Mouse (Mus musculus) C2C12 (cell line): ENCODE data around the gene Cdh11. TPM values are rescaled to one million over a fixed set of nuclear protein-coding genes. Genes with fewer than 3 reads are reported as not detected.

Experiments
- H3K27me3 ChIP-seq: one replicate; pipeline ENCODE4 v1.6.1; 2011; ENCODE audit not compliant: control insufficient read depth, insufficient read depth, insufficient read length
- H3K36me3 ChIP-seq: one replicate; pipeline ENCODE4 v1.6.1; 2011; ENCODE audit not compliant: control insufficient read depth, insufficient read depth
- H3K4me3 ChIP-seq: one replicate; pipeline ENCODE4 v1.5.1; 2011; ENCODE audit warnings: mild to moderate bottlenecking, control low read depth; ENCODE audit not compliant: poor library complexity, insufficient read depth, severe bottlenecking
- H3K79me2 ChIP-seq: one replicate; pipeline ENCODE4 v1.6.1; 2011; ENCODE audit not compliant: control insufficient read depth, insufficient read depth
- H3K79me3 ChIP-seq: one replicate; pipeline ENCODE4 v1.6.1; 2011; ENCODE audit warnings: low read depth, control low read depth
- H3ac ChIP-seq: one replicate; pipeline ENCODE3; 2011; ENCODE audit warnings: low read depth; ENCODE audit not compliant: control insufficient read depth, insufficient read length
- CEBPB ChIP-seq: IDR thresholded peaks from one replicate; pipeline ENCODE4 v1.6.1; 2011; ENCODE audit warnings: low read depth, mild to moderate bottlenecking, control low read depth, moderate library complexity
- CTCF ChIP-seq: IDR thresholded peaks from one replicate; pipeline ENCODE4 v1.5.1; 2011; ENCODE audit not compliant: control insufficient read depth, insufficient read depth, insufficient read length
- FOSL1 ChIP-seq: IDR thresholded peaks from one replicate; pipeline ENCODE4 v1.8.0; 2011; ENCODE audit warnings: mild to moderate bottlenecking, low read length; ENCODE audit not compliant: poor library complexity, insufficient read depth, severe bottlenecking
- MAX ChIP-seq: IDR thresholded peaks from one replicate; pipeline ENCODE4 v1.6.1; 2011; ENCODE audit warnings: mild to moderate bottlenecking, control low read depth
- MYOD1 ChIP-seq: IDR thresholded peaks from one replicate; pipeline ENCODE4 v1.6.1; 2011; ENCODE audit warnings: low read depth; ENCODE audit not compliant: control insufficient read depth, insufficient read length
- MYOG ChIP-seq: IDR thresholded peaks from one replicate; pipeline ENCODE4 v1.6.1; 2011; ENCODE audit not compliant: control insufficient read depth, insufficient read length; ENCODE audit errors: extremely low read depth
- USF1 ChIP-seq: IDR thresholded peaks from one replicate; pipeline ENCODE4 v1.6.1; 2011; ENCODE audit warnings: low read depth, mild to moderate bottlenecking, control low read depth, moderate library complexity
- long read RNA-seq, 2 experiments: library from polyadenylated mRNA; unstranded; transcript quantifications; one replicate each; pipeline ENCODE4 v2.0.0; 2019 to 2020
- polyA plus RNA-seq: library from polyadenylated mRNA; unstranded; fragments of >200 nt; fragmentation: generic; extraction: Trizol; gene quantifications from one replicate; pipeline ENCODE4 v1.2.1, GENCODE M21; 2012; ENCODE audit warnings: missing spikeins

Cdh11 gene
- polyA plus RNA-seq = 1.2 TPM
- long read RNA-seq, experiment 1, full-length matches to known transcripts = 6 of 9 reads
- long read RNA-seq, experiment 1, partial matches to known transcripts = 2 of 9 reads
- long read RNA-seq, experiment 1, other reads (novel, unspliced or antisense) = 1 of 9 reads
- long read RNA-seq, experiment 2, full-length matches to known transcripts = 19 of 21 reads
- long read RNA-seq, experiment 2, partial matches to known transcripts = 1 of 21 reads
- long read RNA-seq, experiment 2, other reads (novel, unspliced or antisense) = 1 of 21 reads

DNA sequence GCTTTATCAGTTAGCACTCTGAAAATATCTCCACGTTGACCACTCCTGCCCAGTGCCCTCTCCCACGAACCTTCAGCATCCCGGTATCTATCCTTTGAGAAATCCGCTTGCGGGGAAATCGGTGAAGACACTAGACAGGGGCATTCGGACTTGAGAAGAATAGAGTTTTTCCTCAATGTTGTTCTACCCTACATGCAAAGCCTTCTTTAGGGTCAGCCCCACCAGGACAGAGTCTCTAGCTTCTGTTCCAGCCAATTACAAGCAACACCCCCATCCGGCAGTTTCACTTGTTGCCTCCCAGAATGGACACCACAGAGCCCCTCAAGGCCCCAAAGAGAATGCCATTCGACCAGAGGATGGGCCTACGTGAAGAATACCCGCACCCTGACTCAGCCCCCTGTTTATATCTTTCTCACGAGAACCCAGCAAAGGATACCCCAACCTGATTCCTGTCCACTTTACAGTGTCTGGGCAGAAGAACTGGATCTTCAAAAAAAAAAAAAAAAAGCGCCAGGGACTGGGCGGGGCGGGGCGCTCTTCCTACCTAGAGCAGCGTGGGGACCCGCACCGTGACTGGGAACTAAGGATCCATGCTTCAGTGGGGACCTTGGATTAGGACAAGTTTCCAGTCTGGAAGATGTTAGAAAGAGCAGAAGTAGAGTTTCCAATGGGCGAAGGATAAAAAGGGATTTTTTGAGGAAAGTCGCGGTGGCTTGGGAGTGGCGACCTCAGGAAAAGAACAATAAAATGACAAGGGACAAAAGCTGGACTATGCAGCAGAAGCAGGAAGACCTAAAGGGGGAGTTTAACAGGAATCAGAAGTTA is at the start of gene Cdh11:
Cdh11 (minus strand) TSS at position 51 of the 825 bp plus-strand sequence.
- TF ChIP-seq CTCF = no peak
- TF ChIP-seq MYOG = no peak
- no peak for TF ChIP-seq MYOD1
- TF ChIP-seq USF1 = no peak
- no peak for TF ChIP-seq FOSL1
- no peak for TF ChIP-seq CEBPB
- TF ChIP-seq MAX = no peak
- Histone ChIP-seq H3K36me3 (no peaks in the 10 kb centered on the region), H3K79me3 (no peaks in the 10 kb centered on the region), H3K27me3 (no peaks in the 10 kb centered on the region), H3K4me3 (no peak within 1 kb of the TSS), H3K79me2 (no peaks in the 10 kb centered on the region), H3ac (no peak within 1 kb of the TSS)

DNA sequence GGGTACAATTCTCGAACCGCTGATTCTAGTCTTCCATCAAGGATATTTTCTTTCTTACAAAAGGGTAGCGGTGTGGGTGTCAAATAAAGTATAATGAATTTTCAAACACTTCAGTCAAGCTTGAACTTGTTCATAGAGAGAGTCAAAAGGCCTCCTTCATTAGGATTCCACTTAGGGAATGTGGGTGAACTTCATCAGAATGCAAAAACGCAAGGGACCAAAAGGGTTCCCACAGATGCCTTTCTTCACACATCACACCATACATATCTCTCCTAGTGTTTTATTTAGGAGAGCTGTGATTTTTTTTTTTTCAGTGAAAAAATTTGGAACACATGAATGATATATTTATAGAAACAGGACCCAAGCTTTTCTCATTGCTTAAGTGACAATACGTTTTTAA is 28.5 kb upstream of the Cdh11 start:
- Histone ChIP-seq H3K79me2 (no peaks in the 10 kb centered on the region), H3K4me3 (no peak overlapping the region), H3ac (no peak overlapping the region), H3K27me3 (no peaks in the 10 kb centered on the region), H3K36me3 (no peaks in the 10 kb centered on the region), H3K79me3 (no peaks in the 10 kb centered on the region)
- TF ChIP-seq MYOG (no peak), FOSL1 (no peak), MYOD1 (no peak), CTCF (no peak), CEBPB (no peak)

DNA sequence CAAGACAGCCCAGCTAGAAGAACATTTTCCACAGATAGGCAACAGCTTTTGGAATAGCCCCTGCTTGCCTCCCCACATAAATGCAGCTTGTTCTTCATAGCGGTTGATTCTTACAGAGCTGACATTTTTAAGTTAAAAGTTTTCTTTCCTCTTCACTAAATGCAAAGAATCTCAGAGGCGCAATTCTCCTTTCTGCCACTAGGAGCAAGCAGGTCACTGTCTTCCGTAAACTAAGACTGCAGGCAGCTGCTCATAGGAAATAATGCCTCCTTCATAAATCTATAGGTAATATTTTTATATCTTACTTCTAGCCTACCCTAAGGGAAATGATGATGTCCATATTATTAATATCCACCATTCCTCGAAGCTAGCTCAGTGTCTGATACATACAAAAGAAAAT is 4.9 kb upstream of the Cdh11 start:
- H3ac ChIP-seq = no peak overlapping the region
- H3K79me2 ChIP-seq = no peaks in the 10 kb centered on the region
- no peaks in the 10 kb centered on the region for H3K79me3 ChIP-seq
- H3K4me3 ChIP-seq = no peak overlapping the region
- no peak for TF ChIP-seq MAX
- H3K27me3 ChIP-seq = no peaks in the 10 kb centered on the region
- no peaks in the 10 kb centered on the region for H3K36me3 ChIP-seq

DNA sequence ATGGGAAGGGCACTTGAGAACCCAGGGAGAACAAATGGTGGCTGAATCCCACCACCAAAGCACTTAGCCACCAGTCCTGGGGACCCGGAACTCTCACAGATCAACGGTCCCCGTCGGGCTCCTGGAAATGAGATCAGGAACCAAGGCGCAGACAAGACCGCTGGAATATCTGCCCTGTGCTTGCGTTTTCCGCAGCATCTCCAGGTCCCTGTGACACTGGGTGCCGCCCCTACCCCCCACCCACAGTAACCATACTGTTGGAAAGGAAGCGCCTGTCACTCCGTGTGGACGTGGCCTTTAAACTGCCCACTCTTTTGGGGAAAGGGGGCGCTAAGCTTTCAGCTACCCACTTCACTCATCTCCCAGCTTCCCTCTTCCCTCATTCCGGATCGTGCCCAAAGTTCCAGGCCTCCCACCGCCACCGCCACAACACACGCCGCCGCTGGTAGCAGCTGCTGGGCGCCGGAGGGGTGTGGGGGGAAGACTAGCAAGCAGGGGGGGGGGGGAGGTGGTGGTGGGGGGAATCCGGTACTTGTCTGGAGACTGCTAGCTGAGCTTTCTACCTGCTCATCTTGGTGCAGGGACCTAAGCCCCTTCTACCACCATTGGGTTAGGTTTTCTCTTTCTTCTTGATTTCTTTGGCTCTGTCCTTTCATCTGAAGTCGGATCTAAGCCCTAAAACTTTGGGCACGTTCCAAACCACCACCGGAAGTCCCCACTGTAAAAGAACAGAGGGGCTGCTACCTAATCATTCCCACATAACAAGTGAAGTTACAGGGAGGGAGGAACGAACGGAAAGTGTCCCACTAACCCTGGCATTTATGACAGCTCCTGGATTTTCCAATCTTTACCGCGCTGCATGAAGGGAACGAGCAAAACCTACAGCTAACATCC is 1.3 kb upstream of the Cdh11 start:
- H3K79me2 ChIP-seq = no peaks in the 10 kb centered on the region
- H3K4me3 ChIP-seq = no peak overlapping the region
- no peaks in the 10 kb centered on the region for H3K79me3 ChIP-seq
- no peaks in the 10 kb centered on the region for H3K36me3 ChIP-seq
- no peak overlapping the region for H3ac ChIP-seq
- no peaks in the 10 kb centered on the region for H3K27me3 ChIP-seq
- TF ChIP-seq FOSL1 (no peak), CEBPB (no peak), MYOG (no peak), MYOD1 (no peak), MAX (no peak)

DNA sequence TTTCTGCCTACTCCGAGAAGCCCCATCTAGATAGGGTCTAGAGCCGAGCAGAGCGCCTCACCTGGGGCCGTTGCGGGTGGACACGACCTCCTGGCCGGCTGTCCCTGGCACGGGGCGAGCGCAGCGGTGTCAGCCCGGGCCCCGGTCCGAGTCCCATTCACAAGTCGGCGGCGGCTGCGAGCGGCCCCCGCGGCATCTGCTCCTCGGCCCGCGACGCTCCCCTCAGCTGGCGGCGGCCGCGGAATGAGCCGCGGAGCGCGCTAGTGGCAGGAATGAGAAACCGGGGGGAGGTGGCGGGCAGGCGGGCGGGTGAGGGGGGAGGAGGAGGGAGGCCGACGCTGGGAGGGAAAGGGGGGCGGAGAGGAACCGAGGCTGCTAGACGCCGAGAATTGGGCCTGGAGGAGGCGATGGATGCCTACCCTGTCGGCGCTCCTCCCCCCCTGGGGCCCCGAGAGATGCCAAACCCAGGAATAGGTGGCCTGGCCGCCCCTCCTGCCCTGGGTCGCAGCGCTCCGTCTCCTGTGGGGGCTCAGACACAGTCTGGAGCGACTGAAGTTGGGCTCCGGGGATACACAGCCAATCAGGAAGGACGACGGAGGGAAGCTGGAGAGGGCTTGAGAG is 497 bp downstream of the Cdh11 start:
- H3K4me3 ChIP-seq = no peak overlapping the region
- H3K27me3 ChIP-seq = no peaks in the 10 kb centered on the region

More for the DNA sequence above, 497 bp downstream of the Cdh11 start:
- Histone ChIP-seq H3K36me3 (no peaks in the 10 kb centered on the region), H3K79me3 (no peaks in the 10 kb centered on the region), H3ac (no peak overlapping the region), H3K79me2 (no peaks in the 10 kb centered on the region)
- TF ChIP-seq USF1 (no peak), FOSL1 (no peak), MYOG (no peak), CEBPB (no peak), CTCF (no peak), MAX (no peak), MYOD1 (no peak)
